Mouse (Mus musculus) intestine, embryonic 16.5 days (tissue): ENCODE measurements around the gene Polr2m. TPM values are rescaled to one million over a fixed set of nuclear protein-coding genes. Genes with fewer than 3 reads are reported as not detected.
"Not testable (repeated sequence)": the region's sequence is repeated elsewhere in the genome, so short reads cannot be mapped to it uniquely, and the experiment has no call there.

Source experiments
- ATAC-seq: fragments of 200-750 bp; cut with Nextera tagmentation; 2 replicates; pipeline ENCODE4 v1.8.0; 2017; ENCODE audit warnings: moderate TSS enrichment, moderate library complexity
- H3K27ac ChIP-seq: fragments of 300-500 bp; sonication (generic); 2 replicates; pipeline ENCODE4 v1.5.1; 2014; ENCODE audit warnings: mild to moderate bottlenecking, low read length
- H3K27me3 ChIP-seq: fragments of 300-500 bp; sonication (generic); replicated peaks from 2 replicates; pipeline ENCODE4 v1.6.1; 2014; ENCODE audit warnings: low read length, control low read depth, mixed read lengths; ENCODE audit not compliant: control insufficient read depth, insufficient read depth
- H3K36me3 ChIP-seq: fragments of 300-500 bp; sonication (generic); 2 replicates; pipeline ENCODE4 v1.6.1; 2014; ENCODE audit warnings: low read length, control low read depth; ENCODE audit not compliant: control insufficient read depth, insufficient read depth
- H3K4me1 ChIP-seq: fragments of 300-500 bp; sonication (generic); 2 replicates; pipeline ENCODE4 v1.6.1; 2014; ENCODE audit warnings: low read length, control low read depth, mixed read lengths; ENCODE audit not compliant: control insufficient read depth, insufficient read depth
- H3K4me2 ChIP-seq: fragments of 300-500 bp; sonication (generic); 2 replicates; pipeline ENCODE4 v1.6.1; 2014; ENCODE audit warnings: low read depth, low read length, control low read depth
- H3K4me3 ChIP-seq: fragments of 300-500 bp; sonication (generic); 2 replicates; pipeline ENCODE4 v1.5.1; 2014; ENCODE audit warnings: mild to moderate bottlenecking, low read length
- H3K9ac ChIP-seq: fragments of 300-500 bp; sonication (generic); 2 replicates; pipeline ENCODE4 v1.6.1; 2014; ENCODE audit warnings: low read depth, low read length
- H3K9me3 ChIP-seq: fragments of 300-500 bp; sonication (generic); 2 replicates; pipeline ENCODE4 v1.6.1; 2016; ENCODE audit warnings: low read length, control low read depth; ENCODE audit not compliant: control insufficient read depth
- WGBS: fragments of 180-500 bp; shearing (Covaris S2); extraction: QIAGEN DNeasy Blood & Tissue Kit; methylation state at CpG from one replicate; pipeline ENCODE4 v1.1.7; 2014; 5-methylcytosine and 5-hydroxymethylcytosine counted together
- polyA plus RNA-seq: library from polyadenylated mRNA; unstranded; fragments of >200 nt; fragmentation: Nextera tagmentation; extraction: Ambion mirVana; gene quantifications from 2 replicates; pipeline ENCODE4 v1.2.1, GENCODE M21; 2015

Gene Polr2m
- polyA plus RNA-seq, 1 experiment from 2014 or later: 300 TPM

DNA sequence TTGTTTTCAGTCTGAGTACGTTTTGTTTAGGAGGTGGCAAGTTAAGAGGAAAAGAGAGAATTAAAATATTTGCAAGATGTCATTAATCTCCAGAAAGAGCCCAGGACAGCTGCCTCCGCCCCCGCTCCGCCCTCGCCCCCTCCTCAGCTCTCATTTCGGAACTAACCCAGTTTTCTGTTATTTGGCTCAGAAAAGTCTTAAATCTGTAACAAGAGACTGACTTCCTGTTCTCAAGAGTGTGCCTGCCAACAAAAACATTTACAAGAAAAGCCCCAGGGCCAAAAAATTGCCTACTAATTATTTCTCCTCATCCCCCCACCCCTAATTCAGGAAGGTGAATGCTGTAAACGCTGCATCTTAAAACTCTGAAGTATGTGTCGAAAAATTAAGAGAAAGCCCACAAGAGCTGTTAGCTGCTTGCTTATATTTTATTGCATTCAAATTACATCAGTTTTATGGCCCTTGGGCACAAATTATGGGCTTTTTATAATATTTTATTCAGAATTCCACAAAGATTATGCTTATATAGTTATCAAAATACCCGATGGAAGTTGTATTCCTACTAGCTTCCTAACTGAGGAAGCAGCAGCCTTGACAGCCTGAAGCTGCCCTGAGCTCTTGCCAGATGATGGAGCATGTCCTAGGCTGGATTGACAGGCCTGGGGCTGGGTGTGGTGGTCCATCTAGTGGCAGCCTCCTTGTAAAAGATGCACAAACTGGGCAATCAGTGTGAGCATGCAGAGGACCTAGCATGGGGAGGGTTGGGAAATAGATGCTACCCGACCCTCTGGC lies 12.9 kb upstream of the Polr2m start:
- no peaks in the 10 kb centered on the region for H3K36me3 ChIP-seq
- H3K27me3 ChIP-seq: no peaks in the 10 kb centered on the region
- no peak overlapping the region for H3K27ac ChIP-seq
- H3K9me3 ChIP-seq: no peaks in the 10 kb centered on the region
- no peak overlapping the region for H3K9ac ChIP-seq
- no peak for ATAC-seq
- 50% methylated on average over 10 of the region's 10 CpGs for WGBS
- H3K4me1 ChIP-seq: no peaks in the 10 kb centered on the region
- H3K4me3 ChIP-seq: no peak overlapping the region
- H3K4me2 ChIP-seq: no peak overlapping the region

GRCm38 (mm10) chr9:71496637-71497036 lies 10.9 kb upstream of the Polr2m start:
- 20% methylated on average over 2 of the region's 2 CpGs for WGBS
- no peaks in the 10 kb centered on the region for H3K9me3 ChIP-seq
- H3K27me3 ChIP-seq: no peaks in the 10 kb centered on the region
- H3K9ac ChIP-seq: 0 out of 2 replicates have a peak overlapping the region, but pooled peaks have one; percentile 33
- H3K4me1 ChIP-seq: 0 out of 2 replicates have a peak, but pooled peaks cover 6% of the 10 kb centered on the region
- H3K27ac ChIP-seq: no peak overlapping the region
- H3K4me3 ChIP-seq: no peak overlapping the region
- ATAC-seq: peak; percentile 77
- H3K36me3 ChIP-seq: no peaks in the 10 kb centered on the region
- H3K4me2 ChIP-seq: no peak overlapping the region

DNA sequence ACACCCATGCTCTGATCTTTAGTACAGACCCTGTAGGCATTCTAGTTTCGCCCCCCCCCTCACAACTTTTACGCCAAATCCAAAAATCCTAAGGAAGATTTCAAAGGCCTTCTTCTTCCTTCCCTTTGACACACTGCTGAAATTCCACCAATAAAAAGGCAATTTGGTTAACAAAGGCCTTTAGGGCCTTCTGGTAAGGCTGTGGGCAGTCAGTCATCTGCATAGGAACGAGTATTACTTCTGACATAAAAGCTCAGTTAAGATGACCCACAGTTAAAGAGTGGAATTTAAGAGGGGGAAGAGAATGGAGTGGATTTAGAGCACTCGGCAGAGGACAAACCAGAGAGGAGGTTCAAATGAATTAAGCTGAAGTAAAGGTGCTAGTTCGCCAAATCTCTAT lies 8.0 kb upstream of the Polr2m start:
- Histone ChIP-seq H3K4me3 (no peak overlapping the region), H3K27ac (no peak overlapping the region), H3K27me3 (no peaks in the 10 kb centered on the region), H3K4me2 (no peak overlapping the region), H3K4me1 (peaks cover 12% of the 10 kb centered on the region; the same call in 1 of the 2 replicates), H3K9ac (no peak overlapping the region), H3K9me3 (no peaks in the 10 kb centered on the region), H3K36me3 (no peaks in the 10 kb centered on the region)
- 78% methylated on average over 5 of the region's 5 CpGs for WGBS
- no peak for ATAC-seq

DNA sequence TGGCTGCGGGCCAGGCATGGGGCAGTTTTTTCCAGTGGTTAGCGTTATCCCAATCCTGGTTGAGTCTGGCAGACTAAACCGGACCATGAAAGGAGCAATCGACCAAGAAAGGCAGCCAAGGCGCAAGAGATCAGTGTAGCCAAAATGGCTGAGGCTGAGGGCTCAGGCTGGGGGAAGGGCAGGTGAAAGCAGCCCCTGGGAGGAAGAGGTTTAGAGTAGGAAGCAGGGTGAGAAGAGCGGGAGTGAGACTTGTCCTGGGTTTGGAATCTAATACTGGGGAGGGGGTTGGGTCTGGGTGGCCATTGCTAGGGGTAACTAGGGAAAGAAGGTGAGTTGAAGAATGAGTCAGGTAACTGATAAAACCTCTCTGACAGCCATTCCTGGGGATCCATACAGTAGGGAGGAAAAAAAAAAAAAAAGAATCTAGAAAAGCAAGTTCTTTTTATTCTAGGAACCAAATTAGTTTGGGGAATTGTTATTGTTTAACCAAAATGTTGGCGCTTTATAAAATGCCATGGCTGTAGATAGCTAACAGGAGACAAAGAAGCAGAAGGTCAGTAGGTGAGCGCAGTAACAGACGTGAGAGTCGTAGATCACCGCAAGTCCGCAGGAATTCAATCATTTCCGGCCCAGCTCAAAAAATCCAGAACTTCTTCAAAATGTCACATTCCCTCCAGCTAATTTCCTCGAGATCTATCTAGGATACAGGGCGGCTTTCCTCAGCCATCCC lies 6.7 kb upstream of the Polr2m start:
- Histone ChIP-seq H3K4me3 (no peak overlapping the region), H3K27ac (no peak overlapping the region), H3K4me1 (peaks cover 12% of the 10 kb centered on the region; the same call in 1 of the 2 replicates), H3K9me3 (no peaks in the 10 kb centered on the region), H3K9ac (peak overlapping the region; percentile 2; the same call in 1 of the 2 replicates), H3K27me3 (no peaks in the 10 kb centered on the region), H3K4me2 (peak overlapping the region; percentile 31; the same call in 1 of the 2 replicates), H3K36me3 (no peaks in the 10 kb centered on the region)
- no peak for ATAC-seq
- WGBS: 59% methylated on average over 15 of the region's 15 CpGs

DNA sequence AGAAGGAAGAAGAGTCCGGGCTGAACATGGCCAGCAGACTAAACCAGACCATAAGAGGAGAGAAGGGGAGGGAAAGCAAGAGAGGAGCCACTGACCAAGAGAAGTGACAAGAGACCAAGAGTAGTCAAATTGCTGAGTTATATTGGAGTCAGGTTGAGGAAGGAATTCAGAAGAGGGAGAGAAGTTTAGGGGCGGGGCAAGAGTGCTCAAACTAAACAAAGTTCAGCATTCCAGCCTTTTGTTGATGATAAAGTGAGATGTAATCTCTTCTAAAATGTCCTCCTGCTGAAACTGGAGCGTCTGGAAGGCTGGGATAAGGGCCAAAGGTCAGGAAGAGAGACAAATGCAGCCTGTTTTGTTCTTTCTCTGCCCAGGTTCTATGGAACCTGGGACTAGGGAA lies 4.3 kb upstream of the Polr2m start:
- Histone ChIP-seq H3K4me1 (peaks cover 14% of the 10 kb centered on the region; the same call in 1 of the 2 replicates), H3K9ac (no peak overlapping the region), H3K4me3 (no peak overlapping the region), H3K9me3 (no peaks in the 10 kb centered on the region), H3K4me2 (no peak overlapping the region), H3K27ac (no peak overlapping the region), H3K36me3 (no peaks in the 10 kb centered on the region), H3K27me3 (no peaks in the 10 kb centered on the region)
- WGBS: 33% methylated on average over 3 of the region's 3 CpGs
- no peak for ATAC-seq

- H3K4me1 ChIP-seq: peaks cover 9% of the 10 kb centered on the region; the same call in 1 of the 2 replicates
- H3K4me3 ChIP-seq: peak overlapping the region; percentile 91
- no peak overlapping the region for H3K27ac ChIP-seq
- no peak overlapping the region for H3K9ac ChIP-seq
- 39% methylated on average over 7 of the region's 7 CpGs for WGBS
- H3K4me2 ChIP-seq: peak overlapping the region; percentile 37; the same call in 1 of the 2 replicates
- H3K9me3 ChIP-seq: no peaks in the 10 kb centered on the region
- H3K27me3 ChIP-seq: no peaks in the 10 kb centered on the region
- peaks cover 12% of the 10 kb centered on the region for H3K36me3 ChIP-seq
- peak; percentile 22 for ATAC-seq
Observed at GRCm38 (mm10) chr9:71486127-71486526, 392 bp upstream of the Polr2m start.

- no peak for ATAC-seq
- peak overlapping the region; percentile 65 for H3K4me2 ChIP-seq
- H3K4me3 ChIP-seq: peak overlapping the region; percentile 91
- H3K9ac ChIP-seq: peak overlapping the region; percentile 99
- no peaks in the 10 kb centered on the region for H3K9me3 ChIP-seq
- peaks cover 21% of the 10 kb centered on the region for H3K36me3 ChIP-seq
- peak overlapping the region; percentile 94 for H3K27ac ChIP-seq
- H3K4me1 ChIP-seq: 0 out of 2 replicates have a peak, but pooled peaks cover 4% of the 10 kb centered on the region
- WGBS: under 1% methylated on average over 14 of the region's 14 CpGs
- no peaks in the 10 kb centered on the region for H3K27me3 ChIP-seq
Observed at GRCm38 (mm10) chr9:71484871-71485474, 762 bp downstream of the Polr2m start.

GRCm38 (mm10) chr9:71483872-71484271 lies 1.9 kb downstream of the Polr2m start:
- 76% methylated on average over 7 of the region's 7 CpGs for WGBS
- H3K27me3 ChIP-seq, H3K9me3 ChIP-seq, H3K4me3 ChIP-seq, H3K9ac ChIP-seq, ATAC-seq, H3K4me1 ChIP-seq, H3K27ac ChIP-seq: not testable (repeated sequence)
- H3K4me2 ChIP-seq: peak overlapping the region; percentile 65
- H3K36me3 ChIP-seq: peaks cover 32% of the 10 kb centered on the region

DNA sequence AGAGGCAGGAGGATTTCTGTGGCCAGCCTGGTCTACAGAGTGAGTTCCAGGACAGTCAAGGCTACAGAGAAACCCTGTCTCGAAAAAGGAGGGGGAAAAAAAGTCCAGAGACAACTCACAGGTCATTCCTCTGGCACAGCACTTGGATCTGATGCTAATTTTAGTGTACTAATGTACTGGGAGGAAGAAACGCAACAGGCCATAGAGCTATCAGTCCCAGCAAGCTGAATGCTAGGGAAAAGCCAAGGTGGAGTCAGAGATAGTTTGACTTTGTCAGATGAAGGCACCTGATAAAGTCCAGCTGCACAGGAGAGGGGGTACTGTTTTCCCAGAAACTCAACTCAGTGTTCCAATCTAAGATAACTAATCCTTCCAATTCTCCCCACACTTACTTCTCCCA lies 5.4 kb downstream of the Polr2m start:
- WGBS: 93% methylated on average over 2 of the region's 2 CpGs
- H3K27me3 ChIP-seq: no peaks in the 10 kb centered on the region
- H3K4me2 ChIP-seq: no peak overlapping the region
- H3K4me1 ChIP-seq: no peaks in the 10 kb centered on the region
- H3K36me3 ChIP-seq: peaks cover 55% of the 10 kb centered on the region
- H3K27ac ChIP-seq: no peak overlapping the region
- H3K9me3 ChIP-seq: no peaks in the 10 kb centered on the region
- H3K9ac ChIP-seq: no peak overlapping the region
- no peak for ATAC-seq
- no peak overlapping the region for H3K4me3 ChIP-seq
